Mouse (Mus musculus) stomach, postnatal 0 days (tissue): ENCODE data around the gene Olfr373.

ENCODE experiments used
- CTCF ChIP-seq: IDR thresholded peaks from 2 replicates; pipeline ENCODE4 v1.5.1; 2016; ENCODE audit warnings: antibody characterized with exemption, low read depth, mild to moderate bottlenecking, moderate library complexity
- EP300 ChIP-seq: optimal IDR thresholded peaks from 2 replicates; pipeline ENCODE3; 2016; ENCODE audit warnings: antibody characterized with exemption

GRCm38 (mm10) chr8:72135446-72136301, 52.7 kb downstream of the Olfr373 start:
- TF ChIP-seq CTCF: peak; percentile 49
- peak; percentile 40 for TF ChIP-seq EP300
